Mouse (Mus musculus) embryonic facial prominence, embryonic 15.5 days (tissue): ENCODE measurements around the gene Igf1r. TPM values are rescaled to one million over a fixed set of nuclear protein-coding genes. Genes with fewer than 3 reads are reported as not detected.
"Not testable (repeated sequence)": the region's sequence is repeated elsewhere in the genome, so short reads cannot be mapped to it uniquely, and the experiment has no call there.

ENCODE experiments used
- ATAC-seq: fragments of 200-750 bp; cut with Nextera tagmentation; 2 replicates; pipeline ENCODE4 v1.8.0; 2017; ENCODE audit warnings: low read depth, moderate TSS enrichment; ENCODE audit not compliant: insufficient number of reproducible peaks, low FRiP score, low TSS enrichment
- H3K27ac ChIP-seq: fragments of 300-500 bp; sonication (generic); replicated peaks from 2 replicates; pipeline ENCODE4 v1.5.1; 2015; ENCODE audit warnings: mild to moderate bottlenecking, inconsistent platforms
- H3K27me3 ChIP-seq: fragments of 300-500 bp; sonication (generic); 2 replicates; pipeline ENCODE4 v1.6.1; 2015; ENCODE audit warnings: inconsistent platforms
- H3K36me3 ChIP-seq: fragments of 300-500 bp; sonication (generic); 2 replicates; pipeline ENCODE4 v1.6.1; 2015; ENCODE audit warnings: mild to moderate bottlenecking, inconsistent platforms
- H3K4me1 ChIP-seq: fragments of 300-500 bp; sonication (generic); 2 replicates; pipeline ENCODE4 v1.6.1; 2015; ENCODE audit warnings: inconsistent platforms
- H3K4me2 ChIP-seq: fragments of 300-500 bp; sonication (generic); replicated peaks from 2 replicates; pipeline ENCODE4 v1.6.1; 2015; ENCODE audit warnings: mild to moderate bottlenecking, inconsistent platforms
- H3K4me3 ChIP-seq: fragments of 300-500 bp; sonication (generic); replicated peaks from 2 replicates; pipeline ENCODE4 v1.5.1; 2015; ENCODE audit warnings: mild to moderate bottlenecking, inconsistent platforms
- H3K9ac ChIP-seq: fragments of 300-500 bp; sonication (generic); 2 replicates; pipeline ENCODE4 v1.6.1; 2015; ENCODE audit warnings: inconsistent platforms
- H3K9me3 ChIP-seq: fragments of 300-500 bp; sonication (generic); replicated peaks from 2 replicates; pipeline ENCODE4 v1.6.1; 2016; ENCODE audit warnings: inconsistent platforms
- WGBS: fragments of 180-500 bp; shearing (Covaris S2); methylation state at CpG from one replicate; pipeline ENCODE4 v1.1.7; 2015; 5-methylcytosine and 5-hydroxymethylcytosine counted together
- polyA plus RNA-seq: library from polyadenylated mRNA; unstranded; fragments of >200 nt; fragmentation: Nextera tagmentation; extraction: Ambion mirVana; gene quantifications from 2 replicates; pipeline ENCODE4 v1.2.1, GENCODE M21; 2015

The Igf1r gene
- polyA plus RNA-seq, 1 experiment from 2014 or later, result 26.2 TPM

- Histone ChIP-seq H3K4me1 (peaks cover 16% of the 10 kb centered on the region; the same call in 1 of the 2 replicates), H3K36me3 (no peaks in the 10 kb centered on the region), H3K9me3 (no peaks in the 10 kb centered on the region), H3K27ac (no peak overlapping the region), H3K27me3 (no peaks in the 10 kb centered on the region), H3K9ac (no peak overlapping the region), H3K4me3 (no peak overlapping the region), H3K4me2 (no peak overlapping the region)
- ATAC-seq, result no peak
- WGBS, result 75% methylated on average over 22 of the region's 22 CpGs
Measured at GRCm38 (mm10) chr7:68282304-68283132, 329.9 kb downstream of the Igf1r start.

DNA sequence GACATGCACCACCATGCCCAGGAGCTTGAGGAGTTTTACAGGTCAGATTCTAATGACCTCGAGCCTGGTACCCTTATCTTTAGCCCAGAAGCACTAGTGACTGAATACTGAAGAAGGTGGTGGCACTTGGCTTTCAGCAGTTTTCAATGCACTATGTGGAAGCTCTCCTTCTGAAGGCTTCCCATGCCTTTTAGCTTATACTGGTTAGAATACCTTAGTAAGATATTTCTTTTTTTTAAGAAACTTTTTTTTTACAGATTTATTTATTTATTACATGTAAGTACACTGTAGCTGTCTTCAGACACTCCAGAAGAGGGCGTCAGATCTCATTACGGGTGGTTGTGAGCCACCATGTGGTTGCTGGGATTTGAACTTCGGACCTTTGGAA is 330.5 kb downstream of the Igf1r start:
- not testable (repeated sequence) for H3K4me3 ChIP-seq, H3K9ac ChIP-seq, H3K27me3 ChIP-seq, H3K27ac ChIP-seq, H3K4me2 ChIP-seq, H3K9me3 ChIP-seq, H3K36me3 ChIP-seq, ATAC-seq
- H3K4me1 ChIP-seq, result peaks cover 12% of the 10 kb centered on the region; the same call in 1 of the 2 replicates
- 87% methylated on average over 4 of the region's 4 CpGs for WGBS

Other genes with a start within 250 kb of the Igf1r start
- gene Synm, start 193.1 kb upstream of the Igf1r start, polyA plus RNA-seq, result 1.1 and 1.9 TPM in 2 replicates